Mouse (Mus musculus) stomach, postnatal 0 days (tissue): ENCODE data around the gene Bbs10.

ENCODE experiments used
- CTCF ChIP-seq: IDR thresholded peaks from 2 replicates; pipeline ENCODE4 v1.5.1; 2016; ENCODE audit warnings: antibody characterized with exemption, low read depth, mild to moderate bottlenecking, moderate library complexity
- EP300 ChIP-seq: optimal IDR thresholded peaks from 2 replicates; pipeline ENCODE3; 2016; ENCODE audit warnings: antibody characterized with exemption

DNA sequence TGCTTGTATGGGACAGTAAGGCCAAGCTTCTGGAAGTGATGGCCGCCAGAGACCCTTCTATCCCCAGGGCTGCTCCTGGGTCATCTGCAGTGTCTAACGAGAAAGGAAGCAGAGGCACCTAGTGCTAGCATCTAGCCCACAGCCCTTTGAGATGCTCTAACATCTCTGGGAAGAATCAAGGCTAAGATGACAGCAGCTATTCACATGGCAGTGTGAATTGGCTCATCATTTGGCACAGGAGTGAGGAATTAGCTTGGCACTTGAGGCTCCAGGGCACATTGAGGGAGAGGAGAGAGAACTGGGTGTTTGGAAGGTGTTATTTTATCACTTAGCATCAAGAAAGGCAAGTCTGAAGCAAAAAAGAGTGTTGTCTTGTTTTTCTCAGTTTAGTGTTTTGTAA, 49.8 kb downstream of the Bbs10 start:
- TF ChIP-seq CTCF (no peak), EP300 (no peak)
